Mouse (Mus musculus): ENCODE data around the gene Zp3r.

- TF ChIP-seq POLR2A (IDR thresholded peaks at IDR 0.05; ENCODE audit: low read depth, low read length) (no peak), CTCF (conservative IDR thresholded peaks at IDR 0.05; ENCODE audit: insufficient read depth, insufficient read length, low read depth, low read length) (no peak)
Observed at GRCm38 (mm10) chr1:130678551-130678950, 49.1 kb upstream of the Zp3r start.

Data from kidney, adult 2 months (tissue).